Mouse (Mus musculus) lung, postnatal 10 days (tissue): ENCODE measurements around the gene Lrsam1.
"Not testable (repeated sequence)": the region's sequence is repeated elsewhere in the genome, so short reads cannot be mapped to it uniquely, and the experiment has no call there.

ENCODE experiments used
- DNase-seq: peaks from one replicate; pipeline ENCODE4 v3.0.0; 2021

Lrsam1 gene

DNA sequence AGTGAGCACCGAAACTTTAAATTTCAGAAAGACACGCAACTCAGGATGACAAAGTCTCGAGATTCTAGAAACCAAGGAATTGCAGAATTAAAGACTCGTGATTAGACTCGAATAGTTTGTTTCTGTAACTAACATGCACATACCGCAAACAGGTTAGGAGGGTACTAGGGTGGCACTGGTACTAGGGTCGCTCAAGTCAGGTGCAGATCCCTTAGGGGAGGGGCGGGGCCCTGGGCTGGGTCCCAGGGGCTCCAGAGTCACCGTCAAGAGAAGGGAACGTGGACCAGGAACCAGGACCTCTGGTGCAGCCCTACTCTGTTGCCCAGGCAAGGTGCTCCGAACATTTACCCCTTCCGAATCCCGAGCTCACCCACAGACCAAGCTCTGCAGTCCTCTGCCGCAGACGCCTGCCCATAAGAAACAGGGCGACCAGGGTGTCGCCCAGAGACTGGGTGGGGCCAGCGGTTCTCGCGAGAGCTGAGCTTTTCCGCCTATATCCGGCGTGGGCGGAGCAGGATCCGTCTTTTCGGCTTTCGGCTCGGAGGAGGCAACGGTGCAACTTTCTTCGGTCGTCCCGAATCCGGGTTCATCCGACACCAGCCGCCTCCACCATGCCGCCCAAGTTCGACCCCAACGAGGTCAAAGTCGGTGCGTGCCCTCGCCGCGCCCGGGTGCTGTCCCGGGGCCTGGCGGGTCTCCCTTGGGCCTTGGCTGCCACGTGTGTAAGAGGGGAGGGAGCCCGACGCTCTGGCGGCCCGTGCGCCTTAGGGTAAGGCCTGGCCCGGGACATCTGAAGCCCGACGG is at the start of gene Lrsam1, which contains the start of gene Rpl12:
Gene Lrsam1 (minus strand): TSS at position 423 of the 804 bp plus-strand sequence.
Gene Rpl12 (plus strand): TSS at position 368 of the 804 bp plus-strand sequence.
- DNase-seq: peak; percentile 98

DNA sequence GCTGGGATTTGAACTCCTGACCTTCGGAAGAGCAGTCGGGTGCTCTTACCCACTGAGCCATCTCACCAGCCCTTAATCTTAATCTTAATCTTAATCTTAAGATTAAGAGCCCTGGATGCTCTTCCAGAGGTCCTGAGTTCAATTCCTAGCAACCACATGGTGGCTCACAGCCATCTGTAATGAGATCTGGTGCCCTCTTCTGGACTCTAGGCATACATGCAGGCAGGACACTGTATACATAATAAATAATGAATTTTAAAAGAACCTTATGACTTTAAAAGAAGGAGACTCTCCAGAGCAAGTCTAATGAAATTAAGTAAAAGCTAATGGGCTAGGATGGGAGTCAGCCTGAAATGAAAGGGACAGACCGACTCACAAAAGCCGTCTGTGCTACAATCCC is 47.6 kb upstream of the Lrsam1 start:
- DNase-seq: not testable (repeated sequence)

DNA sequence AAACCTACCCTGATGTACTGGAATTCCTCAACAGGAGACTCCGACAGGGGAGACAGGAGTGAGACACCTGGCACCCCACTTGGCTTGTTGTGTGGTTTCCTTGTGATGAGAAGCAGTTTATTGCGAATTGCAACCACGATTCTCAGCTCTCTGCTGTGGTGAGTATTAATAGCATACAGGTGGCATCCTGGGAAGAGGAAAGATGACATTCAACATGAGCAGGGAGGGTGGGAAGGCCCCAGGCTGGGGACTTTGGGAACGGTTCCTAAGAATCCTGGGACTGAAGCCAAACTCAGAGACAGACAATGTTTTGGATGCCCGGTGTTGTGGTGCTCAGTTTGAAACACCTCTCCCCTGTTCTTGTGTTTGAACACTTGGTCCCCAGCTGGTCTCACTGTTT is 43.6 kb upstream of the Lrsam1 start:
- no peak for DNase-seq

DNA sequence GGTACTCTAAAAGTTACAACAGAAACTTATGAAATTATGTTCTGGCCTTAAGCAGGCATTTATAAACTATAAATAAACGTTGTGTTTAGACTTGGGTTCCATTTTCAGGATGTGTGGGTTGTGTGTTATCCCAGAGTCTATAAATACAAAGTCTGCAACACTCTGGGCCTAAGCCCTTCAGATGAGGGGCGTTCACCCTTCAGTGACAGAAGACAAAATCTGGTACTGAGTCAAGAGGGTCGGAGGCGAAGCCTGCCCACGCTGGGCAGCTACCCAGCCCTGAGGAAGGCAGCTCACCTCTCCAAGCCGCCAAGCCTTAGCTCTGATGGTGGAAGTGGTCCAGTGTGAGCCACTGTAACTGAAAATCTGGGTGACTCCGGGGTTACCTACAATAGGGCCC is 40.7 kb upstream of the Lrsam1 start:
- DNase-seq: no peak

DNA sequence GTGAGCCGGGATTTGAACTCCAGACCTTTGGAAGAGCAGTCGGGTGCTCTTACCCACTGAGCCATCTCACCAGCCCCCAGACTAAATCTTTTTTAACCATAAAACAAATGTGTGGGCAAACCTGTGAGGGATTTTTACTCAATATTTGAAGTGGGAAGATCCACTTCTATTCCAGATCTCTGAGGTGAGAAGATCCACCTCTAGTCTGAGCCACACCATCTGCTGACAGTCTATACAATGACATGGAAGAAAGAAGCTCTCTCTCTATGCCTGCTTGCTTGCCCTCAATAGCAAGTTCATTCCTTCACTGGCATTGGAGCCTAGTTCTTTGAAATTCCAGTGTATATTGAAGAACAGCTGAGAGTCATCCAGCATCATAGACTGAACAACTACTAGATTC is 38.3 kb upstream of the Lrsam1 start:
- DNase-seq: no peak

DNA sequence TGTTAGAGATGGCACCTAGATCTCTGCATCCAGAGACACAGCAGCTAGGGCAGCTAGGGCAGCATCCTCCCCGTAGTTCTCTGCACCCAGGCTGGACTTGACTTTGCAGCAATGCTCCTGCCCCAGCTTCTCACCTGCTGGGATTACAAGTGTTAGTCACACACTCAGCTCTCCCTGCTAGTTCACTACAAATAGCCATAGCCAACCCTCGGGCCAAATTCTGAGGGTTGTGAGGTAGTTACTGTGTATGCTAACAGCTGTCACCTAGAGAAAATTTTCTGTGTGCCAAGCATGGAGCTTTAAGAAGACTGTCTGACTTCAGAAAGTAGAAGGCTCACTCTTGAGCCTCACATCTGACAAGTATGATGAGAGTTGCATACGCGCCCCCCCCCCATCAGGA is 36.4 kb upstream of the Lrsam1 start:
- no peak for DNase-seq

DNA sequence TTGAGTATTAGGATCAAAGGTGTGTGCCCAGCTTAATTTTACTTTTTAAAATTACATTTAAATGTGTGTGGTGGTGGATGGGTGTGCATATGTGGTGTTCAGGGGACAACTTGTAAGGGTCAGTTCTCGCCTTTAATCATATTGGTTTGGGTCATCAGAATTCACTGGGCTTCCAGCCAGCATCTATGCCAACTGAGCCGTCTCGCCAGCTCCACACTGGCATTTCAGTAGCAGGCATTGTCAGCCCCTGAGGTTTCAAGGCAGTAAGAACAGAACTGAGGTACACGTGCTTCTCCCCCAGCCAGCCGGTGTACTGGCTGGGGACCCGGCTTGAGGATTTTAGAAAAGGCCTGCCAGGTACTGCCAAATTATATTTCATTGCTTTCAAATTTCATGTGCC is 35.7 kb upstream of the Lrsam1 start:
- DNase-seq: no peak

DNA sequence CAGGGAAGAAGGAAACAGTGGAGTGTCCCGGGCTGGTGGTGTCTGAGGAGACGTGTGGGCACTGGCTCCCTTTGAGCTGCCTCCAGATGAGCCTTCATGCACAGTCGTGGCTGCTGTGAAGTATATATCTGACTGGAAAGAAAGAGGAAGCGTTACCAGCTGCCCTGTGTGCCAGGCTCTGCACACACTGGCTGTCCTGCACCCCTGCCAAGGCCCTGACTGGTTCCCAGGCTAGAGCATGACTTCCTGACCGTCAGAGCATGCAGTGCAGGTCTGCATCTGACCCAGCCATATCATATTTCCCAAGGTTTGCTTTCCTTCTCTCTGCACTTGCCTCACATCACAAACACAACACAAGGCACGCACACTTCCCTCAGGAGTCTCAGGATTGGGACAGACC is 30.7 kb upstream of the Lrsam1 start:
- no peak for DNase-seq

DNA sequence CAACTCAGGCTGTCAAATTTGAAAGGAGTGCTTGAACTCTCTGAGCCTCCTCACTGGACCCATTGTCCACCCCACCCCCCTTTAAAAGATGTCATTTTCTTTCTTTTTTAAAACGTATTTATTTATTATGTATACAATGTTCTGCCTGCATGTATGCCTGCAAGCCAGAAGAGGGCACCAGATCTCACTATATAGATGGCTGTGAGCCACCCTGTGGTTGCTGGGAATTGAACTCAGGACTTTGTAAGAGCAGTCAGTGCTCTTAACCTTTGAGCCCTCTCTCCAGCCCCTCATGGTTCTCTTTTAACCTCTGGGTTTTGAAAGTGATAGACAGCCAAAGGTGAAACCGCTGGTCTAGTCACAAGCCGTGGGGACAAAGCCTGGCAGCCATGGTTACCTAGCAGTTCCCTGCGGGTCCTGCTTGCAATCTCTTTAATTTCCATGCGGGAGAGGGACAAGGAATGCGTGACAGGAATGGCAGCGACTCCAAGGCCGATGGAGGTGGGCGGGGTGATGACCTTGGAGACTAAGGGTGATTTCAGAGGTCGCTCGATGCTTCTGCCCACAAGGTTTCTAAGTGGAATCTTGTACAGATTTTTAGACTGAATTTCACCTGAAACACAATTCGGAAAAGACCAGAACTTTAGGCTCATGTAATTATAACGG is 28.9 kb upstream of the Lrsam1 start:
- DNase-seq: no peak

DNA sequence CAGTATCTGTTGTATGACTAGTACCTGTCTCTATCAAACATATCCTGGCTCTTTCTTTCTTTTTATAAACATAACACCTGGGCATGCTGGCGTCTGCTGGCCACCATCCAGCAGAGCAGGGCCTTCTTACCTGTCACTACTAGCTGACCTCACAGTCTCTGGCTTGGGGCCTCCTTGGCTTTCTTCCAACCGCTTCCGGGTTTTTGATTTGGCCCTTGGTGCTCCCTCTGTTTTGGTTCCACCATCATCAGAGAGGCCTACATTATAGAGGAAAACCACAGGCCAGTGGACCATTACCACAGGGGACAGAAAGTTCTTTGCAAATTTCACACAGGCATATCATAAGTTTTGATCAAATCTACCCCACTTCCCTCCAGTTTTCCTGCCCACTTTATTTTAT is 28.0 kb upstream of the Lrsam1 start:
- no peak for DNase-seq

DNA sequence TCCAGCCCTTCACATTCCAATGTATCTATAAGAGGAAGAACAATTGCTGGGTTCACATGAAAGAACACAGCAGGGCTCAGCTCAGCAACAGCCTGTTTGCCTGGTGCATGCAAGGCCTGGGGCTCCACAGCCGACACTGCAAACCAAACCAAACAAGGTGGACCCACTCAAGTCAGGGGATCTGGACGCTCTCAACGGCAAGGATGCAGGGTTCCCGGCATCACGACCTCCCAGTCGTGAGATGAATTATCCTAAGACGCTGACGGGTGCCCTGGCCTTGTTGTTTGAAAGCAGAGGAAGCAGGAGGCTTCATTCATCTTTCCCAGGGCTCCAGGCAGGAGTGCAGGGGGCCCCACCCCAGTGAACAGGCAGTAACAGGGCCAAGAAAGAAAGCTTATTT is 24.4 kb upstream of the Lrsam1 start:
- DNase-seq: no peak

DNA sequence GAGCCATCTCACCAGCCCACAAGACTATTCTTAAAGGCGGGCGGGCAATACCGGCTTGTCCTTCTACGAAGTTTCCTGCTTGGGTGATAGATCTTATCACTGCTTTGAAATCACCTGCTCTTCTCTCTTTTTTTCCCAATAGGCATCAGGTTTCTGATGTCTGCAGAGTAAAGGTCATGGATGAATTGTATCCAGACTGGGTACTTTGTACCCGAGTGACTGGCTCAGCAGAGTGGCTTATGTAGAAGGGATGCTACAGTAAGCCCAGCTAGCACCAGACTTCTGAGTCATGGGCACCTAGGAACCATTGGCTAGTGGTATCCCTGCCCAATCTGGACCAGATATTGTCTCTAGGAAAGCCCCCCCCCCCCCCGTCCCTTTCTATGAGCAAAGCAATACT is 22.2 kb upstream of the Lrsam1 start:
- no peak for DNase-seq

DNA sequence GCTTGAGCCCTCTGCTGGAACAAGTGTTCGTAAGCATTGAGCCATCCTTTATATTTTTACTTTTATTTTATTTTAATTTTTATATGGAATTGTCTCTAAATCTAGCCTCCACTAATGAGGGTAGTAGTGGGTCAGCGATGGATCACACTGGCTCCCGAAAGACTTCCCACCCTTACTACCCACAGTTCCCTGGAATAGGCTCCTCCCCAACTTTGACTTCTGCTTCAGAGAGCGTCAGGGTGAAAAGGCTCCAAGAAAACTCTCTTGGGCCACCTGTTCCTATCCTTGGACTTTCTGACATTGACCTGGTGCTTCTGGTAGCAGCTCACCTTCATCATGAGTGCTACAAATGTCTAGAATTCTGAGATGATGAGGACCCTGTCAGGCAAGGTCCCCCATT is 21.3 kb upstream of the Lrsam1 start:
- no peak for DNase-seq

DNA sequence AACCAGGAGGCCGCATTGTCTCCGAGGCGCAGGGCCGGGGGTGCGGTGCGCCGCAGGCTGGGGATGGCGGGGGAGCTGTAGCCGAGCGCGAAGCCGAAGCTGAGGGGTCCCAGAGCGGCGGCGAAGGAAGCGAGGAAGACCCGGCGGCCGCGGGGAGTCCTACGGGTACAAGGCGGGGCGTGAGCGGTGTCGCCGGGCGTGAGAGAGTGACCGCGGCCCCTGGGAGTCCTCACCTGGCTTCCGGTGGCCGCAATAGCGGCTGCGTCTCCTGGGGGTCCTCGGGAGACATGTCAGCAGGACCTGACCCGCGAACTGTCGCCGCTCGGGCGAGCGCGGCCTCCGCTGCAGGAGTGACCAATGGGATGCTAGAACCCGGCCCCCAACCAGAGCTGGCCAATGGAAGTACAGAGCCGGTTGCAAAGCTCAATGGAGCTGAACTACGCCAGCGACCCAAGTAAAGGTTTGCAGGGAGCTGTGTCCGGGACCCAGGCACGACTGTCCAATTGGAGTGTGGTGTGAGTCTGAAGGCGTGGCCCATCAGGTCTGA is 20.4 kb upstream of the Lrsam1 start, which contains the start of gene Slc2a8:
Gene Slc2a8 (minus strand): TSS at position 359 of the 547 bp plus-strand sequence.
- peak; percentile 94 for DNase-seq

DNA sequence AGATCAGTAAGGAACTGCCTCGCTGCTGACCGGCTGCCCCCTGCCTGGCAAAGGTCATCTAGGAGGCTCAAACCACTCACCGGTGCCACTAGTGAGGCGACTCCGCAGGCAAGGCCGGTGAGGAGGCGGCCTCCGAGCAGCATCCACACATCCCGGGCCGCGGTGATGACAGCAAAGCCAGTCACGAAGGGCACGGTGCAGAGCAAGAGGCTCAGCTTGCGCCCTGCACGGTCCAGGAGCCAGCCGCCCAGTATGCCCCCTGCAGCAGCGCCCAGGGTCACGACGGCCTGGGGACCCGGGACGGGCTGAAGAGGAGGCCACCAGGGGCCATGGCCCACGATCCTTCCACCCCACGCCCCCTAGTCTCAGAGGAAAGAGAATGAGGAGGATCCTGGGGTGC is 19.9 kb upstream of the Lrsam1 start:
- DNase-seq: peak; percentile 35

DNA sequence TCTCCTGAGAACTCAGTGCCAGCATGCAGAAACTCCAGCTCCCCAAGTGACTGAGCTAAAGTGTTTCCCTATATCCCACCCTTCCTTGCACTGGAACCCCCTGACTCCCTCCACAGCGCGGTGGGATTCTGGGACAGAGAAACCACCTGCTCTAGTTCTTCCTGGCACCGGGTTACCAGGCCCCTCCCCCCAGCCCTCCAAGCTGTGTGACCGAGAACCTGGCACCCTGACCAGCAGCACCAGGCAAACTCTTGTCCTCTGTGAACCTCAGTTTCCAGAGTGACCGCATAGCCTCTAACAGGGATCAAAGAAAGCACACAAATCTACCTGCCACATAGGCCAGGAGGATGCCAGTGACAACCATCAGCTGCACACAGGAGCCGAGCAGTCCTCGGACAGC is 18.3 kb upstream of the Lrsam1 start:
- no peak for DNase-seq

DNA sequence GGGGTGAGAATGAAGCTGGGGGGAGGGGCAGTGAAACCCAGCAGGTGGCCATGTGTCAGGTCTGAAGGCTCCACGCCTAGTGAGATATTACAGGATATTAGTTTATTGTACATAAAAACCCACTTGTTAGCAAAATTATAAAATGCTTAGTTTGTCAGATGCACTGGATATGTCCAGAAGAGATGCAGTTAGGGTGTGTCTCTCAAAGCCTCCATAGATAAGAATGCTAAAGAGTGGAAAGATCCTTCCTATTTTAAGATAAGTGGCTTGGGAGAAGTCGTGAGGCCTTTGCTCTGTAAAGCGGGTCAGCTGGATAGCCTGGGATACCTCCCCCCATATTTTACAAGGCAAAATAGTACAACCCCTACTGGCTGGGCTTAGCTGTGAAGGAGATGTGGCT is 17.3 kb upstream of the Lrsam1 start:
- DNase-seq: no peak

DNA sequence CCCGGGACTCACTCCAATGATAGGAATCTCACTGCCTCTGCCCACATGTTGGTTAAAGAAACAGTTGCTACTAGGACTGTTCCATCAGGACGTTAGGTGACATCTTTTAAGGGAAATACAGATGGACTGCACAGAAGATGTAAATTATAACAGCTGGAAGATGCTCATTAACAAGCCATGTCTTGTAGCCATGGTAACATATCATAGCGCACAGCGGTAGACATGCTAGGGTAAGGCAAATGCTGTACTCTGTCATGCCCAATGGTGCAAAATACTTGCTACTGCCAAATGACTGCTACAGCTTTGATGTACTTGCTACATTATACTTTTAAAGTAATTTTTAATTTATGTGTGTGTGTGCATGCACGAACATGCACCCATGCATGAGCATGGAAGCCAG is 15.7 kb upstream of the Lrsam1 start:
- DNase-seq: no peak

DNA sequence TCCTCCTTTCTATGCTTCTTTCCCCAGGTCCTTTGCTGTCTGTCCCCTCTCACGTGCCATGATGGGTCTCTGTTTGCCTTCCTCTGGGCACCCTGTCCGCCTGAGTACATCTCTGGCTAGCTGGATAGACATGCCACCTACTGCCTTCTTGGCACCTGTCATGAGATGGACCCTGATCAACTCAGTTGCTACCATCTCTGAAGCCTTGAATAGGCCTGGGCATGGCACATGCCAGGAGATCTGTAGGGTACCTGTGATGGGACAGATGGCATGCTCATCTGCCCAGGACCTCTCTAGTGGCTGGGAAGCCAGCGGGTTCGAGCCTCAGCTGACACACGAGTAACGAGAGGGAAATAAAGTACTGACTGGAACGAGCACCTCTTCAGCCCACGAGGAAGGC is 12.8 kb upstream of the Lrsam1 start:
- no peak for DNase-seq

DNA sequence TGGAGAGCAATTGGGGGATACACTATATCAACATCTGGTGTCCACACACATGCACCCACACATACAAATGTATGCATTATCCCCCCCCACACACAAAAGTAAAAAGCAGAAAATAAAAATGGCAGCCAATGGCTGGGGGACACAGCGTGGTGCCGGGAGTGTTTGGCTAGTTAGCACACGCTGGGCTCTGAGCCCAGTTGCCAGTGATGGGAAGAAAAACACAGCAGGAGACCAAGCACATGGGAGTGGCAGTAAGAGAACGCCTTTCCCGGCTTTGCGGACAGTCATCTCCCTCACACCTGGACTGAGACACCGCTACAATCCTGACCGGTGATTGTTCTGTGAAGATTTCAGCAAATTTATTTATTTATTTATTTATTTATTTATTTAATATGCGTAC is 9.8 kb upstream of the Lrsam1 start:
- DNase-seq: no peak

DNA sequence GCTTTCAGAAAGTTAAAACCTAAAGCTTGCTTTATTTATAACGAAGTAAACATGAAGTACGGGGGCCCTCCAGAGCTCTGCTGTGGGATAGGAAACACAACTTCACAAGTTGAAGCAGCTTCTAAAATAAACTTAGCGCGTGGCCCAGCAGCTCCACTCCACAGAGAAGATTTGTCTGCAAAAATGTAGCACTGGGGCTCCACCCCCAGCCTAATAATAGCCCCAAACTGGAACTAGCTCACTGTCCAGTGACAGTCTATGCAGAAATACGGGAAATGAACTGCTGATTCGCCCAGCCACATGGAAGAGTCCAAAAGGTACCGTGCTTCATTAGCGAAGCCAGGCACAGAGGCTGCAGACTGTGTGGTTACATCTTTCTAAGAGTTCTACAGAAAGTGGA is 7.9 kb upstream of the Lrsam1 start:
- peak; percentile 50 for DNase-seq

DNA sequence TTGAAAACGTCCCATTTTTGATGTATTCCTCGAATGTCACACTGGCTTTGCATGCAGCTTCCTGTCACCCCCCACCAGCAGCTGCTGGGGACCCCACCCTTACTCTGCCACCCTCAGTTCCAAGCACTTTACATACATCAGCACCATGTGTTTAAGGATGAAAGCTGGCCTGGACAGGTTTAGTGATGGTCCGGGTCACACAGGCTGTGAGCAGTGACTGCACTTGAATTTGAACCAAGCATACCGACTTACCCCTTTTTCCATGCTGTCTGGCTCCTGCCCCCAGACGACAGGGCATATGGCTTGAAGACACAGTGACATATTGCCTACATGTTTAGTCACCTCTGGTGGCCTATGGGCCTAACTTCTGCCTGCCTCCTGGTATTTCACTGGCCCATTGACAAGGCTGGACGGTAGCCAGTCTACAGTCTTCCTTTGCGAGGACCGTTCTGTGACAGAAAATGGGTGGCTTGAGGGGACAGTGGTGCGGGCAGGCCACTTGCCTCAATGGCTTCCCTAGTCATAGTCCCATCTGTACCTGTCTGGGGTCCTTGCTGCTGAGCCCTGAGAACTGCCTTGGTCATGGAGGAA is 6.7 kb upstream of the Lrsam1 start:
- DNase-seq: no peak

DNA sequence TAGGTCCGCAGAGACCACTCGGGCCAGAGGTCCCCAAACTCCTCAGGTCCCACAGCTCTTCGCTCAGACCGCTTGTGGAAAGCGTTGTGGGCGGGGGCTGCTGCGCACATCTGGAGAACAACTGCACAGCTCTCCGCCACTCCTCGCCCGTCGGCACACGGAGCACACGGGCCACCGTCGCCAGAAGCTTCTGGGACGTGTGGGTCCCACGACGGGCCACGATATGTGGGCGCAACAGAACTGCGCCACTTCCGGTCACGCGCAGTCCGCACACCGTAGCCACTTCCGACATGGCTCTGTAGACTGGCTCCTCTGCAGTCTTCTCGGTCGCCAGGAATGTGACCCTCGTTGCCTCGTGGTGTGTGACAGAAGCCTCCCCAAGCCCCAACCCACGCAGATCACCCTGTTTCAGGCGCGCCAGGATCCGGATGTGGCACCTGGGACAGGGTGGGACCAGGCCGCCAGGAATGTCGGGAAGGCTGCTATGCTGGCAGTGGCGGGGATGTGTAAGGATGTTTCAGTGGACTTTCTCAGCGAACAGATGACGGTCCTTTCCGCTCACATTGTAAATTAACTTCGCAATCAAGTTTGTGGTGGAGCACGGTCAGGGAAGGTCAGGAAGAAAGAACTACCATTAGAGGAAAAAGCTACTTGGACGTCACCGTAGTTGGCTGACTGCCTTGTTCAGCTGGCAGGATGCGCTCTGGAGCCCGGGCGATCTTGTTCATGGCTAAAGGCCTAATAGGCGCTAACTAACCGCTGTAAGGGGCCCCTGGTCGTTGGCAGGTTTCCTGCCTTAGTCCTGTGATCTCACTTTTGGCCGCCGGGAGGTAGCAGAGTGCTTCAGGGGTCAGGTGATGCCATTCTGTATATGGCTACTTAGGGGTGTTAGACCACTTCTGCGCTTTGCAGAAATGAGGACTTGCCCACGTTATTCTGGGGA is 5.5 kb upstream of the Lrsam1 start:
- DNase-seq: peak; percentile 90
